Mouse (Mus musculus) granulocyte monocyte progenitor cell, adult 5-6 weeks (primary cell): ENCODE data around the gene Fndc8. TPM values are rescaled to one million over a fixed set of nuclear protein-coding genes. Genes with fewer than 3 reads are reported as not detected.
A peak's percentile ranks its signal among the peaks of the same experiment; 100 is the strongest.

Experiments used
- ATAC-seq: replicated peaks from 2 replicates; pipeline ENCODE4 v1.8.0; 2016; ENCODE audit warnings: mild to moderate bottlenecking, moderate TSS enrichment, inconsistent platforms; ENCODE audit not compliant: poor library complexity, severe bottlenecking
- total RNA-seq, 2 experiments: library from RNA; stranded (forward) in 1 of 2; stranded (reverse) in 1 of 2; fragments of 200-712, 200-1000 nt in 1 of 2; fragments of >200 nt in 1 of 2; fragmentation: Nextera tagmentation in 1 of 2; gene quantifications; 2 replicates each; pipeline ENCODE4 v1.2.3; 2014 to 2017

Fndc8 gene
- not detected in 2 replicates for total RNA-seq (2014; fragmentation: Nextera tagmentation)
- not detected in 2 replicates for total RNA-seq (2017)

DNA sequence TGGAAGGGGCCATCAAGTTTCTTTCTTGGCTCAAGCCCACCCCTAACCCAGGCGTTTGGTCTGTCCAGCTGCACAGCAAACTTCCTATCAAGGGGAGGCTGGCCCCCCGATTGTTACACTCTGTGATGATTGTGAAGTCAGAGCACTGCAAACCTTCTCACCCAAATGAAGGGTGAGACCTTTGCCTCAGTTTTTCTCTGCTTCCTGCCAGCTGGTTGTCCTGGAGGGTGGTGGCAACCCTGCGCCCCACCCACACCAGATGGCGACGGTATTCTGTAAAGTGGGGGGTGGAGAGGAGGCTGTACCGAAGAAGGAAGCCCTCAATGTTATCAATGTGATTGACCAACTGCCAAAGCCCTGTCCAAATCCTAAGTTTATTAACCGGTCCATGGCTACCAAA, at the start of gene Fndc8:
Gene Fndc8, plus strand, starts transcription at position 189 of the 400 bp plus-strand sequence.
- no peak for ATAC-seq

DNA sequence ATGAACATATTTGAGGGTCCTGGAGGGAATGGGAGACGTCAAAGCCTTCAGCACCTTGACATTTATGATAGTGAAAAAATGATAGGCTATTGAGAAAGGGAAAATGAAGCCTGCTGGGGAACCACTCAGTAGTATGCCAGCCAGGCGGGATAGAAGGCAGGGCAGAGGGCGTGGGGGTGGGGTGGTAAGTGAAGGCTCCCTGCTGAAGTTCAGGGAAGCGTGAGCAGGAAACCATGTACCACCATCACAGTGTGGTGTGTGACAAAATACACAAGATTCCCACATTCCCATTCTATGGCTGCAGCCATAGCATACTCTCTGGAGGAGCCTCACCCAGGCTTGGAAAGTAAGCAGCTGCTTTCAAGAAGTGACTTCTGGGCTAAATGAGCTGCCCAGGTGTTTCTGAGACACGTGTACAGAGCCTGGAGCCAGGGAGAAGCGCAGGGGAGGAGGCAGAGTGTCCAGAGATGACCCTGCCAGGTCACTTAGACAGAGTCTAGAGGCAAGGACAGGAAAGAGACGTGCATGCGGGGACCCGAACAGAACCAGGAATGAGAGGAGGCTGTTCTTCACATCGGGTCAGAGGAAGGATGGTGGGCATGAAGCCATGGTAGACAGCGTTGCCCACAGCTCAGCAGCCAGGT, 47.0 kb upstream of the Fndc8 start:
- ATAC-seq = no peak

DNA sequence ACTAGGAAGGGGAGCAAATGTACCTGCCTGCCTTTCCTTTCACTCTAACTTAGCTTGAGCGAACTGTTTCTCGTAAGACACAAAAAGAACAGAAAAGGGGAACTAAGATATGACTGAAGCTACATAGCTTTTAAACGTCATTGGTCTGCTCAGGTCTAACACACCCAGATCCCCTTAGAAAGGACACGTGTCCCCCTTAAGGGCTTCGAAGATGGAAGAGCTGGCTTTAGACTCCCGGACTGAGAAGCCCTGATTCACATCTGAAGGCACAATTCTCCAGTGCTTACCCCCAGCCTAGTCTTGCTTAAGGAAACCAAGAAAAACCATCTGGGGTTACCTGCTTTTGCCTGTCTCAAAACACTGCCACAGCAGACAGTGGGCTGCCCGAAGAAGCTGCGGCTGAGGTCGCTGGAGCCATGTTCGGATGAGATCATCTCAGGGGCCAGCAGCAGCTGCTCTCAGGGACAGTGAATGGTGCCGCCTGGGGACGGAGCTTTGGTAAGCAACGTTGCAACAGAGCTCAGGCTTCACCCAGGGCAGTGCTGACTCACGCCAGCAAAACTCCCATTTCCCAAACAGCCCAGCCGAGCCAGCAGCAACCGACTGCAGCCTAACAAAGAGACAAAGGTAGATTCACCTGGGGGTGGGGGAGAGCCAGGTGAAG, 46.4 kb upstream of the Fndc8 start:
- ATAC-seq = peak; percentile 94

DNA sequence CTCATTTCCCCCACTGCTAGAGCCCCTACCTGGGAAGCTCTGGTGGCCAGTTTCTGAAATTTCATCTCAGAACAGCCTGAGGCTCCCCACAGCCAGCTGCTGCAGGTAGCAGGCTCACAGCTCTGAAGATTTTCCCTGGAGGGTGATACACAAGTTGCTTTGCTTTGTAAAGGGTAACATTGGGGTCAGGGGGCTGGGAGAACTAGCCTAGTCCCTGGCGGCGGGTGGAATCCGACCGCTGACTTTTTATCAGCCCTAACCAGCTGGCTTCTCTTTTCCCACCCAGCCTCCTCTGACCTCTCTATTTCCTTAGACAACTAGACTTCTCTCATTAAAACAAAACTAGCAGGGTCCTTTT, 45.9 kb upstream of the Fndc8 start:
- peak; percentile 31 for ATAC-seq

DNA sequence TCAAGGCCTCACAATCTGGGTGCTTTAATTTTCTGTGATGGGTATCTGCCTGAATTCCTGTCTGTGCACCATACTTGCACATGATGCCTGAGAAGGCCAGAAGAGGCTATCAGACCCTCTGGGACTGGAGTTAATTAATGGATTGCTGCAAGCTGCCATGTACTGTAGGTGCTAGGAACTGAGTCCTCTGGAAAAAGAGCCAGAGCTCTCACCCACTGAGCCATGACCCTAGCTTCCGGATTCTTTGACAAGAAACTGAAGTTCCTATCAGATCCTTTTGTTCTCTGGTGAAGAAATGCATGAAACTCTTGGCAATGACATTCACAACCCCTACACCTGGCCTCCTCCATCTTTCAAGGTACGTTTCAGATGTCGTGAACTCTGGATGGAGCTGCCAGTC, 45.0 kb upstream of the Fndc8 start:
- ATAC-seq = no peak

DNA sequence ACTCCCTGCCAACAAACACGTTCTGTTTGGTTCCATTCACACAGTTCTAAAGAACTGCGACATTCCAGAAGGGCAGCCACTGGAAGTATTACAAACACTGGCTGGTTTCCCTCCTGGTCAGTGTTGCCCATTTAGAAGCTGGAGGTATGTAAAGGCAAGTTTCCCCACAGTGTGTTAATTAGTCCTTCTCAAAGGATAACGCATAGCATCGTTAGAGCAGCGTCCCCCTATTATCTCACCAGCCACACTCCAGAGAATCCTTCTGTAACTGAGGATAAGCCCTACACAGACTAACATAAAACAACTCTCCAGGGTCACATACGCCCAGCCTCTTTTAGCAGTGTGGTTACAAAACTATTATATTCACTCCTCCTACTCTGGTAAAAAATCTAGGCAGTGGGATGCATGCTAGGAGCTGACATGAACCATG, 44.3 kb upstream of the Fndc8 start:
- ATAC-seq = no peak

DNA sequence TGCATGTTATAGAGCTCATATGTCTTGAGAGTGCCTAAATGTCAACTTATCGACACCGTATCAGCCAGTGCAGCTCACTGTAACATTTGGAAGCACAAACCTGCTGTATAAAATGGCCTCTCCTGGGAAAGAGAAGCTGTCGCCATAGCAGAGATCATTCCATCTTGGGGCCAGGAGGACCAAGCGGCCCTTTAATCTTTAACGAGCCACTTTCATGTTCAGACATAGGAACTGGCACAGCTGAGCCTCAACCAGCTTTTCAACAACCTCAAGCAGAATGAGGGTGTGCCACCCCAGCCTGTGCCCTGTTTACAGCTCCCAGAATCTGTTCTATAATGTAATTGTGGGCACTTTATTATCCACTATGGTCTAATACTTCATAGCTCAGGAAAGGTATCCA, 41.7 kb upstream of the Fndc8 start:
- ATAC-seq = no peak

DNA sequence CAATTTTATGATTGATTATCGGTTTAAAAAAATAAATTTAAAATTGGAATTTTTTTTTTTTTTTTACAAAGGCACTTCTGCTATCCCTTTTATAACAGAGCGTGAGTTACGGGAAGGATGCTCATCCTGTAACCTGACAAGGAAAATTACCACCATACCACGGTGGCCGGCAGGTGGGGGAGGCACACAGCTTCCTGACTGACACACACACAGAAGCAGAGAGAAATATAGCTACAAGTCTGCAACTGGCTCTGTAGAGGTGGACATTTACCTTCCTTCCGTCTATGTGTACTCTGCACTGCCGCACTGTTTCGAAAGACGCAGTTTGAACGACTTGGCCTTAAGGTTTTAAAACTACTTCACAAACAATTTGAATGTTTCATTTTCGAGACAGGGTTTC, 39.8 kb upstream of the Fndc8 start:
- ATAC-seq = no peak

DNA sequence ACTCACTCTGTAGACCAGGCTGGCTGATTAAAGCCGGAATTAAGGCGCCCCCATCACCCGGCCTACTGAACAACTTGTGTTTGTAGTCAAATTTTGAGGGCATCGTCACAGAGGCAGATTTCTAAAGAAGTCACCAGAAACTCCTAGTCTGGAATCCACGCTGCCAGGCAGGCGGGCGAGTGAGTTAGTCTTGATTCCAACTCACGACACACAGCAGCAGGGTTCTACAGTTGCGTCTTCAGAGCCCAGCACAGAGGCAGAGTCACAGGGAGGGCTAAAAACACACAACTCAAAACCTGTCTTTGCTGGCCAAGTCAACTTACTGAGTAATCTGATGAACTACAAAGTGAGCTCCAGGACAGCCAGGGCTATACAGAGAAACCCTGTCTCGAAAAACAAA, 39.4 kb upstream of the Fndc8 start:
- ATAC-seq = no peak

DNA sequence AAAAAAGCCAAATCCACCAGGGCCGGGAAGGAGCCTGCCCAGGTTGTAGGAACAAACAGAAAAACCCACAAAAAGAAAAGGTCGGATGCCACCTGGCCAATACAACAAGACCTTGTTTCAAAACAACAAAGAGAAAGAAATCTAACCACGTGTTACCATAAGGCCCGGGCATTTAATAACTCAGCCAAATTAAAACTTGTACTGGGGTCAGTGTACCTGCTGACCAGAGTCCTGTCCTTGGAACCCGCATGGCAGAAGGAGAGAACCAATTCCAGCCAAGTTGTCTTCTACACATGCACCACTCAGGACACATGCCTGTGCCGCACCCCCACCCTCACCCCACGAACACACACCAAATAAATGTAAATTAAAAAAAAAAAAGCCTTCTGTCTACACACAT, 39.0 kb upstream of the Fndc8 start:
- ATAC-seq = no peak

DNA sequence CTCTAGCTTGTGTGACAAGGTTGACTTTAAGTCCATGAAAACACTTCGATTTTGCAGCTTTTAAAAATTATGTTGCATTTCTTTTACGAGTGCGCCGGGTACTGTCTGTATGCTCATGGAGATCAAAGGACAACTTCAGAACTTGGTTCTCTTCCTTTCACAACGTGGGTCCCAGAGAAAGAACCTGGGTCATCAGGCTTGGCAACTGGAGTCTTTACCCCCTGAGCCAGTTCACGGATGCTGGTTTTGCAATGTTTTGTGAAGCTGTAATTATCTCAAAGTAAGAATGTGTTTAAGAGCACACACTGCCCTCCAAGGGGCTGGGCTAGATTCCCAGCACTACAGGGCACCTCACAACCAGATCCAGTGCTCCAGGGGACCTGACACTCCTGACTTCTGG, 37.8 kb upstream of the Fndc8 start:
- no peak for ATAC-seq

DNA sequence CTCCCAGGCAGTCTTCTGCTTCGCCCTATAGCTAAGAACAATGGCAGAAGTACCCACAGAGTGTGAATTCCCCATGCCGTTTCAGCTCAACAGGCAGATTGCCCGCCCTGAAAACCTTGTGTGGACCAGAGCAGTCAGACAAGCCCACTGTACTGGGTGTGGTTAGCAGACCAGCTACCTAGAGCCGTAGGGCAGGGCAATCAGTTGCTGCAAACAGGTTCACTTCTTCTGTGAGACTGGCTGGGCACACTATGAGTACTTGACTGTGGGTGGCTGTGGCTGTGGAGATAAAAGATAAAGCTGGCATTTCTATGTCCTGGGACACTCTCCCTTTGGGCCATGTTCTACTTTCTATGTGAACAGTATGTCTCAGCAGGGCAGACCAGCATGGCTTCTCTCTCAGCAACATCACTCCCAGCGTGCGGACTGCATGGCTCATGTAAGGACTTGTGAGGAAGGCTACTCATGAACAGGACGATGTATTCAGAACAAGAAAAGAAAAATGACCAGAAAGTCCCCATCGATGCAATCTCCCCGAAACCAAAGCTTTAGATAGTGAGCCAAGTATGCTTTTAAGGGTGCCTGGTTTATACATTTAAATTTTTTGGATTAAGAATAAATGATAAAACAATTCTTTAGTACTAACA, 36.5 kb upstream of the Fndc8 start:
- 0 out of 2 replicates have a peak, but pooled peaks have one; percentile 17 for ATAC-seq

DNA sequence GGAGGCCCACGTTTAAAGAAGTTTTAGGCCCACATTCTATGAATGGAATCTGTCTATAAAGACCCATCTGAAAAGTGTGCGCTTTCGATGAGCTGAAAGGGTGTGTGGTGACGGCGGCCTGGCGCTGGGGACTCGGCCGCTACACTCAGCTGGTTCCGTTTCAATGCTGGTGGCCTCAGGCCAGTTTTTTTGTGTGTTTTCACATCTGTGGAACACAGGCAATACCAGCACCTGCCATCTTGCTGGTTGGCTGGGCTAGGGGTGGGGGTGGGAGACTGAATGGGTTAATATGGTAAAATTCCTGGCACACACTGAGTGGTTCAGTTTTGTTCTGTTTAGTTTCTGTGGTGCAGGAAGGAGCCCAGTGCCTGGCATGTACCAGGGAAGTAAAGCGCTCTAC, 35.9 kb upstream of the Fndc8 start:
- no peak for ATAC-seq

DNA sequence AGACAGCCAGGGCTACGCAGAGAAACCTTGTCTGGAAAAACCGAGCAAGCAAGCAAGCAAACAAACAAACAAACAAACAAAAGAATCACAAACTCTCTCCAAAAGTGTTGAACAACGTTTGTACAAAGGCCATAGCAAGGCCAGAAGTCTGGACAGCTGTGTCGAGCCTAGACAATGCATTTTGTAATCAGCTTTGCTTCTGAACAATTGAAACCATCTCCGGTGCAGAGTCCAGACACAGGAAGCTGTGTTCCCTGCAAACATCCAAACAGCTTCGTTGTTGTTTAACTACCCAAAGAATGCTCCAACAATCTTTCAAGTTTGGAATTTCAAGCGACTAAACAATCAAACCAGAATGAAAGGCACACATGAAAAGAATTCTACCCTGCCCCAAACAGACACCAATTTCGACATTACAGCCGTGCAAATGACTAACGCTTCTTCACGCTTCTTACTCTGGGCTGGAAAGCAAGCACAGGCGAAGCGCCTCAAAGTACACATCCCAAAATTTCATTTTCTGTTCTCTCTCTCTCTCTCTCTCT, 34.5 kb upstream of the Fndc8 start:
- no peak for ATAC-seq

DNA sequence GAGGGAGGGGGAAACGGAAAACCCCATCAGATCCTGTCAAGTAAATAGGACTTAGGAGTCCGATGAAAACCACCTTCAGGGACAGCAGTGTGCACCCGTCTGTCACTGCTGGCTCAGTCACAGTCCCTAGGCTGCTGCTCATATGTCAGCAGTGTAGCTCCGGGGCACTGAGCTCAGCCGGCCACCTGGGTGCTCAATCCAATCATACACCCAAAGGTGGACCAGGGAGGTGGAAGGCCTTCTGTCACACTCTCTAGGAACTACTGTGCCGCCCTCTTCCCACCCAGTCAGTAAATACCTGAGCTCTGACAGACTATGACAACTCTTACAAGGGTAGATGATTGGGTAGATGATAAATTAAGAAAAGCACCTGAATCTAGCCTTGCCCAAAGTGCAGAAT, 31.2 kb upstream of the Fndc8 start:
- ATAC-seq = peak; percentile 20; the same call in 1 of the 2 replicates

DNA sequence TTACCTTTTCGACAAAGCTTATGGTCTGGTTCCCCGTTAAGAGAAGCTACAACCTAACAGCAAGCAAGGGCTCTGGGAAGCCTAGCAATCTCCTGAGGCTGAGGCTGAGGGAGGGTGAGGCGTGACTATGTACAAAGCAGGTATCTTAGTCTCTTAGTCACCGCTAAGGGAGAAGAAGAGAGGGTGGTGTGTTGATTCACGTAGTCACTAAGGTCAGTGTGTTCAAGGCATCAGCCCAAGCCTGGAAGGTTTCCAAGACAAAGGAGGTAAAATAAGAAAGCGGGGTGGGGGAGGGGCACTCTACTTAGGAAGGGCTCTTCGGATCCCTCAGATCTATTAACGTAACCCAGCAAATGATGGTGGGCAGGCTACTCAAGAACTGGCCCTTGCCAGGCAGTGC, 30.4 kb upstream of the Fndc8 start:
- no peak for ATAC-seq

DNA sequence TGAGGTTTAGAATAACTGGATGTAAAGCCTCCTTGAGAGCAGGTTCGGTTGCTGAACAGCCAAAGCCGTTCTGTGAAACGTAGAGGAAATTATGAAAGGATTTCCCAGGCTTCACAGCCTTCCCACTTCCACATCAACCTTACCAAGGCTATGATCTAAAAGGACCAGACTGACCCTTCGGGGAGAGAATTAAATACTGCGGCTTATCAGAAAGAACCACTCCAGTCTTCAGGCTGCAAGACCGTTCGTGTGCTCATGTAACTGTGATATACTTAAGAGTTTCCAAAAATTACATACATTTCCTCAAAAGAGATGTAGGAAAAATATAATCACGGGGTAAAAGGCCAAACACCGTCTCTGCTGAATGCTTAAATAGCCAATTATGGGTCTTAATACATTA, 29.3 kb upstream of the Fndc8 start:
- ATAC-seq = no peak

DNA sequence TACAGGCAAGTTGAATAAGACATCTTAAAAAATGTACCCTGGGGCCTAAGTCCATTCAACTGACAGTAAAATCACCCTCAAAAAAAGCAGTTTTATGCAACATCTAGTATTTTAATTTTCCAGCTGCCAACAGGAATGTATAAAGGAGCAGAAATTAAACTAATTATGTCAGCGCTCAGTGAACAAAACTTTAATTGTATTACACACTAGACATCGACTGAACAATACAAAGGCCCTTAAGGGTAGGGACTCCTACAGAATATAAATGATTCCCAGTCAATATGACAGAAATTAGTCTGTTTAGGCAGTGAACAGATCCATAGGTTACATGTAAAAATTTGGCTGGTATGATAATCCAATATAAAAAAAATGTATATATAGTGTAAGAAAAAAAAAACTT, 28.9 kb upstream of the Fndc8 start:
- ATAC-seq = no peak

DNA sequence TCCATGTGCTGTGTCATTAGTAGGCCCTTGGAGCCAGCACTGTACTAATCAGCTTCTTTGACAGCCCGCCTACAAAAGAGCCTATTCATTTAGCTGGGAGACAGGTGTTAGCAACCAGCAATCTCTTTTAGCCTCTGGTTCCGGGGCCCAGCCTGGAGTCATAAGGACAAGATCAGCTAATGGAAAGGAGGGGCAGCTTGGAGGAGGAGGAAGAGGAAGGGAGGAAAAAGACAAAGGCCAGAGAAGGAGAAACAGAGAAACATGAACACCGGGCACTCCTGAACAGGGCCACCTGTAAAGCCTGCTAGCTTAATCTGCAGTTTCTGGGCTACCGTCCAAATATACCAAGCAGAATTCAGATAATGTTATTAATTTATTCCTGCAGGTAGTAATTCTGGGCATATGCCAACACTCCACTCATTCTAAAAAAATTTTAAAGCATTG, 28.4 kb upstream of the Fndc8 start:
- no peak for ATAC-seq

DNA sequence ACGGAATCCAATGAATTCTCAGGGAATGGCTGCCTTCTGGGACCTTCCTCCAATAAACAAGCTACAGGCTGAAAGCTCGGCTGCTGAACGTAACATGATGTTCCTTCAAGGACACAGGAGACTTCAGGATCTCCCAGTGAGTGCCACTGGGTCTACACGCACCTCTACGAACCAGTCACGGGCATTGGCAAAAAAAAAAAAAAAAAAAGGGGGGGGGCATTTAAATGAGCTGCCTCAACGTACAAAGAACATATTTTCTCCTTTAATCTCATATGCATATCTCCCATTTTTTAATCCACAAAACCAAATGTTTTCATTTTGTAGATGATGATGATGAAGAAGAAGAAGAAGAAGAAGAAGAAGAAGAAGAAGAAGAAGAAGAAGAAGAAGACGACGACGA, 26.0 kb upstream of the Fndc8 start:
- no peak for ATAC-seq

DNA sequence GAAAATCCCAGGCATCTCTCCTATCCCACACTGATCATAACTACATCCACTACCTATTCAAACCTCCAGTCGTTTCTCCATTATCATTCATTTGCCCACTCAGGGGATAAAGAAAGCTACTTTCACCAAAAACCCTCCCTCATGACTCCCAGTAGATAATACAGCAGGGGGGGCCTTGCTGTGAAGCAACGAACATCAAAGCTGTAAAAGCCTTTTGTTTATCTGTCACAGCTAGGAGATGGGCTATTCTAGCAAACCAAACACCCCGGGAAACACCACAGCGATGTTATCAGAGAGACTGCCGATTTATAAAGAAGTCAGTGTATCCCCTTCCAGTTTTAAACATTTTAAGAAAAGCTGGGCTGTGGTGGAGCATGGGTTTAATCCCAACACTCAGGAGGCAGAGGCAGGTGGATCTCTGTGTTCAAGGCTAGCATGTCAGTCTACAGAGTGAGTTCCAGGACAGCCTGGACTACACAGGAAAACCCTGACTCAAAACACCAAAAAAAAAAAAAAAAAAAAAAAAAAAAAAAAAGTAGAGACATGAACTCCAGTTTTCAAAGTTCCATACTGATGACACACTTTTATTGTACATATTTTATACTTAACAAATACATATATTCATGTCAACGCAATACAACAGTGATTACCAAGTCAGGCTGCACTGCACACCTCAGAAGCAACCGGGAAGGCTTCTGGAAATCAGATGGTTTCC, 24.9 kb upstream of the Fndc8 start:
- ATAC-seq = no peak
